Mouse (Mus musculus) CH12.LX (cell line): Measurements from ENCODE around the gene Lsm2. TPM values are rescaled to one million over a fixed set of nuclear protein-coding genes. Genes with fewer than 3 reads are reported as not detected.
A peak's percentile ranks its signal among the peaks of the same experiment; 100 is the strongest.

Source experiments
- DNase-seq: peaks from one replicate; pipeline ENCODE4 v3.0.0-alpha.2; 2013; ENCODE audit errors: extremely low read depth
- H3K27ac ChIP-seq: 2 replicates; pipeline ENCODE4 v1.5.1; 2012; ENCODE audit warnings: low read depth, mild to moderate bottlenecking, control low read depth, moderate library complexity; ENCODE audit not compliant: insufficient read depth
- H3K27me3 ChIP-seq: replicated peaks from 2 replicates; pipeline ENCODE3; 2012; ENCODE audit warnings: inconsistent platforms
- H3K36me3 ChIP-seq, 2 experiments: replicated peaks in 1 of 2; 2 replicates each; pipeline versions ENCODE3 to v1.6.1; 2012; ENCODE audit warnings: inconsistent platforms in 1 of 2, low read length in 1 of 2, mild to moderate bottlenecking in 1 of 2, mixed read lengths in 1 of 2, moderate library complexity in 1 of 2; ENCODE audit not compliant: control insufficient read depth in 1 of 2, insufficient read depth in 1 of 2
- H3K4me1 ChIP-seq, 2 experiments: 2 replicates each; pipeline ENCODE4 v1.6.1; 2012; ENCODE audit warnings: inconsistent platforms in 1 of 2, moderate library complexity in 1 of 2; ENCODE audit not compliant: insufficient read depth in 2 of 2, control insufficient read depth in 1 of 2
- H3K4me2 ChIP-seq: 2 replicates; pipeline ENCODE4 v1.6.1; 2012; ENCODE audit warnings: low read depth, mild to moderate bottlenecking, control low read depth; ENCODE audit not compliant: poor library complexity, insufficient read depth, severe bottlenecking
- H3K4me3 ChIP-seq, 3 experiments: fragments of 150-350 bp in 1 of 3; sonication (generic) in 1 of 3; replicated peaks in 1 of 3; 2 replicates each; pipeline versions ENCODE3 to v1.5.1; 2011 to 2012; ENCODE audit warnings: low read depth in 2 of 3, low read length in 2 of 3, mild to moderate bottlenecking in 2 of 3, moderate library complexity in 2 of 3, control low read depth in 1 of 3, improper control_type of control experiment in 1 of 3, inconsistent platforms in 1 of 3, mixed read lengths in 1 of 3; ENCODE audit not compliant: poor library complexity in 1 of 3
- H3K79me2 ChIP-seq: replicated peaks from 2 replicates; pipeline ENCODE4 v1.6.1; 2012; ENCODE audit warnings: mild to moderate bottlenecking, moderate library complexity; ENCODE audit not compliant: control insufficient read depth, poor library complexity, insufficient read depth, severe bottlenecking; ENCODE audit errors: extremely low read depth
- H3K9ac ChIP-seq: 2 replicates; pipeline ENCODE4 v1.6.1; 2012; ENCODE audit warnings: low read depth, mild to moderate bottlenecking, control low read depth, moderate library complexity; ENCODE audit not compliant: insufficient read depth
- H3K9me3 ChIP-seq: replicated peaks from 2 replicates; pipeline ENCODE3; 2012; ENCODE audit warnings: low read length, inconsistent platforms, mixed read lengths
- BHLHE40 ChIP-seq: IDR thresholded peaks from 2 replicates; pipeline ENCODE4 v1.6.1; 2011; ENCODE audit warnings: mild to moderate bottlenecking, low read depth, low read length, improper control_type of control experiment
- CHD1 ChIP-seq: IDR thresholded peaks from 2 replicates; pipeline ENCODE4 v1.6.1; 2012; ENCODE audit warnings: low read depth, low read length, improper control_type of control experiment, inconsistent platforms
- CTCF ChIP-seq, 2 experiments: IDR thresholded peaks in 1 of 2; conservative IDR thresholded peaks in 1 of 2; 2 replicates each; pipeline ENCODE4 v1.5.1; 2011 to 2012; ENCODE audit warnings: low read depth in 2 of 2, low read length in 2 of 2, improper control_type of control experiment in 1 of 2, inconsistent platforms in 1 of 2, mild to moderate bottlenecking in 1 of 2, moderate library complexity in 1 of 2
- E2F4 ChIP-seq: IDR thresholded peaks from 2 replicates; pipeline ENCODE4 v1.6.1; 2011; ENCODE audit warnings: low read depth, low read length, improper control_type of control experiment; ENCODE audit not compliant: insufficient replicate concordance
- ELF1 ChIP-seq: IDR thresholded peaks from 2 replicates; pipeline ENCODE4 v1.6.1; 2014; ENCODE audit warnings: low read depth, mild to moderate bottlenecking, inconsistent platforms, low read length, improper control_type of control experiment
- ETS1 ChIP-seq: conservative IDR thresholded peaks from 2 replicates; pipeline ENCODE4 v1.6.1; 2012; ENCODE audit warnings: low read depth, mild to moderate bottlenecking, inconsistent platforms, low read length, improper control_type of control experiment, moderate library complexity
- GABPA ChIP-seq: IDR thresholded peaks from 2 replicates; pipeline ENCODE4 v1.6.1; 2012; ENCODE audit warnings: low read depth, low read length, improper control_type of control experiment, inconsistent platforms; ENCODE audit not compliant: insufficient replicate concordance
- JUN ChIP-seq: IDR thresholded peaks from 2 replicates; pipeline ENCODE4 v1.6.1; 2011; ENCODE audit warnings: low read depth, mild to moderate bottlenecking, low read length, improper control_type of control experiment, moderate library complexity; ENCODE audit not compliant: insufficient read depth
- JUND ChIP-seq: conservative IDR thresholded peaks from 2 replicates; pipeline ENCODE4 v1.6.1; 2011; ENCODE audit warnings: low read depth, low read length, improper control_type of control experiment
- MAFK ChIP-seq: IDR thresholded peaks from 2 replicates; pipeline ENCODE4 v1.6.1; 2011; ENCODE audit warnings: low read length, improper control_type of control experiment; ENCODE audit not compliant: insufficient replicate concordance
- MAX ChIP-seq: IDR thresholded peaks from 2 replicates; pipeline ENCODE4 v1.6.1; 2011; ENCODE audit warnings: low read length, improper control_type of control experiment
- MAZ ChIP-seq: IDR thresholded peaks from 2 replicates; pipeline ENCODE4 v1.6.1; 2012; ENCODE audit warnings: low read depth, mild to moderate bottlenecking, inconsistent platforms, low read length, improper control_type of control experiment, moderate library complexity
- MEF2A ChIP-seq: IDR thresholded peaks from 2 replicates; pipeline ENCODE4 v1.6.1; 2014; ENCODE audit warnings: low read depth, mild to moderate bottlenecking, inconsistent platforms, low read length, improper control_type of control experiment, borderline replicate concordance
- MXI1 ChIP-seq: IDR thresholded peaks from 2 replicates; pipeline ENCODE4 v1.6.1; 2011; ENCODE audit warnings: mild to moderate bottlenecking, low read depth, low read length, improper control_type of control experiment
- MYC ChIP-seq: IDR thresholded peaks from 2 replicates; pipeline ENCODE4 v1.6.1; 2011; ENCODE audit warnings: low read depth, mild to moderate bottlenecking, improper control_type of control experiment, low read length
- NELFE ChIP-seq: IDR thresholded peaks from 2 replicates; pipeline ENCODE4 v1.6.1; 2011; ENCODE audit warnings: low read depth, low read length, improper control_type of control experiment
- POLR2A ChIP-seq: IDR thresholded peaks from 2 replicates; pipeline ENCODE4 v1.6.1; 2011; ENCODE audit warnings: low read depth, mild to moderate bottlenecking, improper control_type of control experiment, low read length
- RAD21 ChIP-seq: IDR thresholded peaks from 2 replicates; pipeline ENCODE4 v1.6.1; 2011; ENCODE audit warnings: low read depth, mild to moderate bottlenecking, low read length, improper control_type of control experiment, moderate library complexity
- SMC3 ChIP-seq: IDR thresholded peaks from 2 replicates; pipeline ENCODE4 v1.6.1; 2011; ENCODE audit warnings: low read depth, low read length, improper control_type of control experiment
- TBP ChIP-seq: conservative IDR thresholded peaks from 2 replicates; pipeline ENCODE4 v1.6.1; 2011; ENCODE audit warnings: low read depth, low read length, improper control_type of control experiment
- TCF12 ChIP-seq: IDR thresholded peaks from 2 replicates; pipeline ENCODE4 v1.6.1; 2014; ENCODE audit warnings: low read depth, mild to moderate bottlenecking, inconsistent platforms, low read length, improper control_type of control experiment
- USF1 ChIP-seq: IDR thresholded peaks from 2 replicates; pipeline ENCODE4 v1.6.1; 2014; ENCODE audit warnings: low read depth, mild to moderate bottlenecking, inconsistent platforms, low read length, improper control_type of control experiment
- USF2 ChIP-seq: conservative IDR thresholded peaks from 2 replicates; pipeline ENCODE4 v1.6.1; 2011; ENCODE audit warnings: low read depth, low read length, improper control_type of control experiment
- ZKSCAN1 ChIP-seq: IDR thresholded peaks from 2 replicates; pipeline ENCODE4 v1.6.1; 2012; ENCODE audit warnings: low read depth, inconsistent platforms, low read length, improper control_type of control experiment, borderline replicate concordance
- ZMIZ1 ChIP-seq: IDR thresholded peaks from 2 replicates; pipeline ENCODE4 v1.6.1; 2012; ENCODE audit warnings: low read depth, mild to moderate bottlenecking, inconsistent platforms, low read length, improper control_type of control experiment
- ZNF384 ChIP-seq: IDR thresholded peaks from 2 replicates; pipeline ENCODE4 v1.6.1; 2012; ENCODE audit warnings: low read depth, low read length, improper control_type of control experiment, inconsistent platforms
- dilution Hi-C: fragments of 300-500 bp; cut with MboI; formaldehyde crosslinking; loops from 2 replicates; pipeline ENCODE4 v1.14.3; 2020; ENCODE audit warnings: low sequenced_read_pairs; ENCODE audit not compliant: extremely low pct_unique_long_range_greater_than_20kb, extremely low pct_ligation_motif_present
- in situ Hi-C: fragments of 300-500 bp; cut with MboI; formaldehyde crosslinking; loops from 3 replicates; pipeline ENCODE4 v1.14.3; 2019; ENCODE audit warnings: low sequenced_read_pairs, low pct_ligation_motif_present, low pct_unique_long_range_greater_than_20kb, mixed read lengths
- polyA plus RNA-seq: library from polyadenylated mRNA; unstranded; fragments of >175 nt; gene quantifications from 2 replicates; pipeline ENCODE4 v1.2.1, GENCODE M21; 2012; ENCODE audit warnings: low read depth; ENCODE audit not compliant: insufficient read length
- total RNA-seq, 2 experiments: library from RNA; depleted of rRNA; stranded (reverse); fragments of 300-350 nt in 1 of 2; fragments of >200 nt in 1 of 2; gene quantifications; 2 replicates each; pipeline ENCODE4 v1.2.3; 2012 to 2014

The Lsm2 gene
- total and polyA plus RNA-seq, 3 experiments, result 104 to 345 (median 135) TPM

GRCm38 (mm10) chr17:34952378-34953040, 29.2 kb upstream of the Lsm2 start (continued):
- no peak for TF ChIP-seq ZKSCAN1
- TF ChIP-seq USF1, result no peak
- peak; percentile 67; the same call in 1 of the 2 replicates for TF ChIP-seq ZNF384
- peak; percentile 92 for TF ChIP-seq MYC
- peak; percentile 47 for TF ChIP-seq RAD21
- TF ChIP-seq TCF12, result peak; percentile 95
- peak; percentile 86 for TF ChIP-seq BHLHE40
- no peak for TF ChIP-seq MAFK
- peak; percentile 98 for TF ChIP-seq TBP
- TF ChIP-seq CHD1, result 0 out of 2 replicates have a peak, but pooled peaks have one; percentile 14
- TF ChIP-seq ETS1, result no peak
- 0 out of 2 replicates have a peak, but pooled peaks have one; percentile 61 for TF ChIP-seq E2F4
- no peak for TF ChIP-seq JUN
- TF ChIP-seq USF2, result no peak
- peak; percentile 79; the same call in 1 of the 2 replicates for TF ChIP-seq MXI1

GRCm38 (mm10) chr17:34953258-34953657, 28.4 kb upstream of the Lsm2 start:
- in situ Hi-C loops, result no loop called here
- dilution Hi-C loops, result no loop called here
- Histone ChIP-seq H3K4me2 (no peak overlapping the region), H3K36me3 (peaks cover 15 to 29% of the 10 kb centered on the region in 2 experiments), H3K79me2 (peaks cover 19% of the 10 kb centered on the region), H3K4me1 (peaks cover 10 to 19% of the 10 kb centered on the region in 2 experiments; a peak in 3 of 4 replicates), H3K4me3 (peak overlapping the region in 1 of 3 experiments; percentile 98)
- peak in 1 of 2 experiments; percentile 12; a peak in 1 of 4 replicates for TF ChIP-seq CTCF (conservative IDR thresholded peaks at IDR 0.05 in 1 of 2, IDR thresholded peaks at IDR 0.05 in 1 of 2; ENCODE audit: low read depth in 2 of 2, low read length in 2 of 2)
- TF ChIP-seq ZNF384, result peak; percentile 52
- no peak for TF ChIP-seq MAZ
- TF ChIP-seq, all 38 proteins: peak for 2
- H3K27me3 ChIP-seq, result no peaks in the 10 kb centered on the region
- no peak overlapping the region for H3K27ac ChIP-seq
- H3K9me3 ChIP-seq, result no peaks in the 10 kb centered on the region
- H3K9ac ChIP-seq, result peak overlapping the region; percentile 92; the same call in 1 of the 2 replicates
- peak; percentile 49 for DNase-seq

GRCm38 (mm10) chr17:34953904-34954303, 27.8 kb upstream of the Lsm2 start:
- H3K36me3 ChIP-seq, result peaks cover 15 to 25% of the 10 kb centered on the region in 2 experiments
- peaks cover 10 to 19% of the 10 kb centered on the region in 2 experiments; a peak in 3 of 4 replicates for H3K4me1 ChIP-seq
- H3K27me3 ChIP-seq, result no peaks in the 10 kb centered on the region
- TF ChIP-seq CHD1, result no peak
- TF ChIP-seq RAD21, result no peak
- TF ChIP-seq NELFE, result no peak
- TF ChIP-seq ZMIZ1, result no peak
- no peak for TF ChIP-seq GABPA
- no peak for TF ChIP-seq BHLHE40
- TF ChIP-seq MAZ, result no peak
- no peak for TF ChIP-seq TBP
- TF ChIP-seq JUN, result no peak
- TF ChIP-seq MXI1, result no peak
- no peak for TF ChIP-seq ELF1
- TF ChIP-seq MAFK, result no peak
- no peak for TF ChIP-seq POLR2A
- no peak for TF ChIP-seq SMC3
- TF ChIP-seq JUND, result no peak
- no peak for TF ChIP-seq MEF2A
- no peak for TF ChIP-seq USF2
- TF ChIP-seq TCF12, result no peak
- no peak for TF ChIP-seq MAX
- no peak for TF ChIP-seq USF1
- no peak overlapping the region for H3K4me3 ChIP-seq
- in situ Hi-C loops, result no loop called here
- no peaks in the 10 kb centered on the region for H3K9me3 ChIP-seq
- H3K9ac ChIP-seq, result no peak overlapping the region
- H3K27ac ChIP-seq, result no peak overlapping the region
- dilution Hi-C loops, result no loop called here
- no peak for DNase-seq
- H3K79me2 ChIP-seq, result peaks cover 19% of the 10 kb centered on the region
- no peak overlapping the region for H3K4me2 ChIP-seq
